Mouse (Mus musculus): ENCODE results near the gene Gm6592. TPM values are rescaled to one million over a fixed set of nuclear protein-coding genes. Genes with fewer than 3 reads are reported as not detected.
"Not testable (repeated sequence)": the region's sequence is repeated elsewhere in the genome, so short reads cannot be mapped to it uniquely, and the experiment has no call there.

Gene Gm6592
- total RNA-seq (2021), result not detected
- long read RNA-seq, experiment 1, result 0 reads
- long read RNA-seq, experiment 2, result 0 reads

GRCm38 (mm10) chrX:8843694-8844093 lies at the start of gene Gm6592:
Gene Gm6592 (plus strand): TSS chrX:8843994.
- intact Hi-C loops (cut with DNase I; ENCODE audit: low total_unique reads), result no loop called here
- DNase-seq, result no peak

- intact Hi-C loops (cut with DNase I; ENCODE audit: low total_unique reads); DNase-seq: not testable (repeated sequence)
Measured at GRCm38 (mm10) chrX:8803391-8803790, 40.4 kb upstream of the Gm6592 start, which contains the start of gene Ssxb5. Gene Ssxb5 (plus strand): TSS chrX:8803691.

GRCm38 (mm10) chrX:8832043-8832442 lies 11.8 kb upstream of the Gm6592 start:
- intact Hi-C loops (cut with DNase I; ENCODE audit: low total_unique reads), result no loop called here
- DNase-seq, result peak; percentile 18

- intact Hi-C loops (cut with DNase I; ENCODE audit: low total_unique reads), result no loop called here
- DNase-seq, result no peak
Measured at GRCm38 (mm10) chrX:8852486-8852885, 8.7 kb downstream of the Gm6592 start.

- peak; percentile 51 for DNase-seq
- intact Hi-C loops (cut with DNase I; ENCODE audit: low total_unique reads), result not testable (repeated sequence)
Measured at GRCm38 (mm10) chrX:8864331-8864730, 20.5 kb downstream of the Gm6592 start.

- DNase-seq; intact Hi-C loops (cut with DNase I; ENCODE audit: low total_unique reads): not testable (repeated sequence)
Measured at GRCm38 (mm10) chrX:8873953-8874352, 30.2 kb downstream of the Gm6592 start, which contains the start of gene Gm5751. Gene Gm5751 (plus strand): TSS chrX:8874253.

GRCm38 (mm10) chrX:8884336-8884735 lies 40.5 kb downstream of the Gm6592 start:
- DNase-seq, result no peak
- intact Hi-C loops (cut with DNase I; ENCODE audit: low total_unique reads), result no loop called here

GRCm38 (mm10) chrX:8891975-8892342 lies 48.2 kb downstream of the Gm6592 start:
- DNase-seq, result no peak
- intact Hi-C loops (cut with DNase I; ENCODE audit: low total_unique reads), result no loop called here

GRCm38 (mm10) chrX:8892343-8893155 lies 48.8 kb downstream of the Gm6592 start, which contains the start of gene B630019K06Rik:
Gene B630019K06Rik (plus strand): TSS chrX:8892382.
- intact Hi-C loops (cut with DNase I; ENCODE audit: low total_unique reads), result no loop called here
- DNase-seq, result peak; percentile 66

GRCm38 (mm10) chrX:8893182-8893651 lies 49.4 kb downstream of the Gm6592 start:
- DNase-seq, result no peak

More at GRCm38 (mm10) chrX:8893182-8893651, 49.4 kb downstream of the Gm6592 start:
- intact Hi-C loops (cut with DNase I; ENCODE audit: low total_unique reads), result no loop called here

Other genes starting within 250 kb of the Gm6592 start
- not detected for gene Ssxb8, start 153.2 kb upstream of the Gm6592 start, total RNA-seq (2021)
- not detected for gene Ssx9, start 95.6 kb upstream of the Gm6592 start, total RNA-seq (2021)
- not detected for gene Ssxb5, start 40.3 kb upstream of the Gm6592 start, total RNA-seq (2021)
- not detected for gene Gm5751, start 30.3 kb downstream of the Gm6592 start, total RNA-seq (2021)
- gene B630019K06Rik, start 48.4 kb downstream of the Gm6592 start, total RNA-seq (2021), result 1 to 10 TPM in 1 of 2 experiments, under 1 TPM in 1; 0.73 to 1.3 TPM
- gene Fthl17b, start 119.0 kb downstream of the Gm6592 start, total RNA-seq (2021), result not detected
- gene Fthl17c, start 132.6 kb downstream of the Gm6592 start, total RNA-seq (2021), result not detected
- gene Fthl17d, start 142.8 kb downstream of the Gm6592 start, total RNA-seq (2021), result not detected
- not detected for gene Fthl17e, start 189.5 kb downstream of the Gm6592 start, total RNA-seq (2021)
- gene Fthl17f, start 219.0 kb downstream of the Gm6592 start, total RNA-seq (2021), result not detected

Measured in gastrocnemius, postnatal 14 days (tissue).